Mouse (Mus musculus) MEL (cell line): ENCODE measurements around the gene Aldh1a7.

Experiments
- CHD1 ChIP-seq: IDR thresholded peaks from 2 replicates; pipeline ENCODE4 v1.6.1; 2012; ENCODE audit warnings: low read depth, mild to moderate bottlenecking, inconsistent platforms, low read length, improper control_type of control experiment
- CTCF ChIP-seq, 3 experiments: IDR thresholded peaks in 2 of 3; conservative IDR thresholded peaks in 1 of 3; 2 replicates each; pipeline ENCODE4 v1.5.1; 2011 to 2012; ENCODE audit warnings: low read length in 3 of 3, low read depth in 2 of 3, mild to moderate bottlenecking in 2 of 3, improper control_type of control experiment in 1 of 3, inconsistent platforms in 1 of 3, mixed read lengths in 1 of 3, moderate library complexity in 1 of 3; ENCODE audit not compliant: control insufficient read depth in 1 of 3, insufficient read depth in 1 of 3, poor library complexity in 1 of 3, severe bottlenecking in 1 of 3
- ELF1 ChIP-seq: IDR thresholded peaks from 2 replicates; pipeline ENCODE4 v1.6.1; 2014; ENCODE audit warnings: low read depth, mild to moderate bottlenecking, inconsistent platforms, low read length, improper control_type of control experiment, moderate library complexity
- GATA1 ChIP-seq: IDR thresholded peaks from 2 replicates; pipeline ENCODE4 v1.6.1; 2011; ENCODE audit warnings: low read depth, low read length, improper control_type of control experiment
- MAFK ChIP-seq: IDR thresholded peaks from 2 replicates; pipeline ENCODE4 v1.6.1; 2011; ENCODE audit warnings: low read depth, mild to moderate bottlenecking, low read length, improper control_type of control experiment, borderline replicate concordance
- POLR2A ChIP-seq, 2 experiments: IDR thresholded peaks; 2 replicates each; pipeline ENCODE4 v1.6.1; 2011 to 2012; ENCODE audit warnings: low read length in 2 of 2, mild to moderate bottlenecking in 2 of 2, control low read depth in 1 of 2, improper control_type of control experiment in 1 of 2, low read depth in 1 of 2, moderate library complexity in 1 of 2; ENCODE audit not compliant: control insufficient read depth in 1 of 2, insufficient read depth in 1 of 2, poor library complexity in 1 of 2
- RAD21 ChIP-seq: IDR thresholded peaks from 2 replicates; pipeline ENCODE4 v1.6.1; 2011; ENCODE audit warnings: mild to moderate bottlenecking, low read depth, low read length, improper control_type of control experiment
- ZC3H11A ChIP-seq: IDR thresholded peaks from 2 replicates; pipeline ENCODE4 v1.6.1; 2012; ENCODE audit warnings: low read depth, mild to moderate bottlenecking, inconsistent platforms, low read length, improper control_type of control experiment
- ZMIZ1 ChIP-seq: IDR thresholded peaks from 2 replicates; pipeline ENCODE4 v1.6.1; 2012; ENCODE audit warnings: low read depth, mild to moderate bottlenecking, inconsistent platforms, low read length, improper control_type of control experiment, moderate library complexity

DNA sequence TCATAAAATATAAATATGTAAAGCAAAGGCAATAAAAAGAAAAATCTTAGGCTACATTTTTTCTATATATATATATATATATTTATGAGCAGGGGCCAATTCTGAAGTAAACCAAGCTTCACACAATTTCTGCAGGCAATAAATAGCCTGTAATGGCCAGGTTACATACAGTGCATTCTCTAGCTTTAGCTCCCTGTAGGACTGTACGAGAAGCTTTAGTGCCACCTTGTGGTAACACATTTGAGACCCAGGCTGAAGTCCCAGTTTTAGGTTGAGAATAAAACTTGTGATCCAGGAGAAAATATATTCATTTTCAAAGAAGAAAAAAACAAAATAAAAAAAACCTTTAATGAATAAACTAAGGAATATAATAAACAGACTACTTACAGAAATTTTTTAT lies 36.9 kb upstream of the Aldh1a7 start:
- TF ChIP-seq ELF1 (no peak), POLR2A (IDR thresholded peaks at IDR 0.05; ENCODE audit: control insufficient read depth in 1 of 2, insufficient read depth in 1 of 2, low read depth in 1 of 2, low read length in 2 of 2, poor library complexity in 1 of 2) (no peak), ZC3H11A (peak; percentile 78), CTCF (IDR thresholded peaks at IDR 0.05 in 2 of 3, conservative IDR thresholded peaks at IDR 0.05 in 1 of 3; ENCODE audit: control insufficient read depth in 1 of 3, insufficient read depth in 1 of 3, low read depth in 2 of 3, low read length in 3 of 3, poor library complexity in 1 of 3, severe bottlenecking in 1 of 3) (peak; percentile 41 to 87 (median 57)), ZMIZ1 (no peak), RAD21 (peak; percentile 87), GATA1 (no peak), MAFK (no peak), CHD1 (no peak)
